Mouse (Mus musculus) CH12.LX (cell line): Measurements from ENCODE around the gene Bbs1. TPM values are rescaled to one million over a fixed set of nuclear protein-coding genes. Genes with fewer than 3 reads are reported as not detected.

Experiments used
- DNase-seq: peaks from one replicate; pipeline ENCODE4 v3.0.0-alpha.2; 2013; ENCODE audit errors: extremely low read depth
- H3K27ac ChIP-seq: 2 replicates; pipeline ENCODE4 v1.5.1; 2012; ENCODE audit warnings: low read depth, mild to moderate bottlenecking, control low read depth, moderate library complexity; ENCODE audit not compliant: insufficient read depth
- H3K27me3 ChIP-seq: replicated peaks from 2 replicates; pipeline ENCODE3; 2012; ENCODE audit warnings: inconsistent platforms
- H3K36me3 ChIP-seq, 2 experiments: replicated peaks in 1 of 2; 2 replicates each; pipeline versions ENCODE3 to v1.6.1; 2012; ENCODE audit warnings: inconsistent platforms in 1 of 2, low read length in 1 of 2, mild to moderate bottlenecking in 1 of 2, mixed read lengths in 1 of 2, moderate library complexity in 1 of 2; ENCODE audit not compliant: control insufficient read depth in 1 of 2, insufficient read depth in 1 of 2
- H3K4me1 ChIP-seq, 2 experiments: 2 replicates each; pipeline ENCODE4 v1.6.1; 2012; ENCODE audit warnings: inconsistent platforms in 1 of 2, moderate library complexity in 1 of 2; ENCODE audit not compliant: insufficient read depth in 2 of 2, control insufficient read depth in 1 of 2
- H3K4me2 ChIP-seq: 2 replicates; pipeline ENCODE4 v1.6.1; 2012; ENCODE audit warnings: low read depth, mild to moderate bottlenecking, control low read depth; ENCODE audit not compliant: poor library complexity, insufficient read depth, severe bottlenecking
- H3K4me3 ChIP-seq, 3 experiments: fragments of 150-350 bp in 1 of 3; sonication (generic) in 1 of 3; replicated peaks in 1 of 3; 2 replicates each; pipeline versions ENCODE3 to v1.5.1; 2011 to 2012; ENCODE audit warnings: low read depth in 2 of 3, low read length in 2 of 3, mild to moderate bottlenecking in 2 of 3, moderate library complexity in 2 of 3, control low read depth in 1 of 3, improper control_type of control experiment in 1 of 3, inconsistent platforms in 1 of 3, mixed read lengths in 1 of 3; ENCODE audit not compliant: poor library complexity in 1 of 3
- H3K79me2 ChIP-seq: replicated peaks from 2 replicates; pipeline ENCODE4 v1.6.1; 2012; ENCODE audit warnings: mild to moderate bottlenecking, moderate library complexity; ENCODE audit not compliant: control insufficient read depth, poor library complexity, insufficient read depth, severe bottlenecking; ENCODE audit errors: extremely low read depth
- H3K9ac ChIP-seq: 2 replicates; pipeline ENCODE4 v1.6.1; 2012; ENCODE audit warnings: low read depth, mild to moderate bottlenecking, control low read depth, moderate library complexity; ENCODE audit not compliant: insufficient read depth
- H3K9me3 ChIP-seq: replicated peaks from 2 replicates; pipeline ENCODE3; 2012; ENCODE audit warnings: low read length, inconsistent platforms, mixed read lengths
- CTCF ChIP-seq, 2 experiments: IDR thresholded peaks in 1 of 2; conservative IDR thresholded peaks in 1 of 2; 2 replicates each; pipeline ENCODE4 v1.5.1; 2011 to 2012; ENCODE audit warnings: low read depth in 2 of 2, low read length in 2 of 2, improper control_type of control experiment in 1 of 2, inconsistent platforms in 1 of 2, mild to moderate bottlenecking in 1 of 2, moderate library complexity in 1 of 2
- EP300 ChIP-seq: IDR thresholded peaks from 2 replicates; pipeline ENCODE4 v1.6.1; 2011; ENCODE audit warnings: low read length, improper control_type of control experiment
- GABPA ChIP-seq: IDR thresholded peaks from 2 replicates; pipeline ENCODE4 v1.6.1; 2012; ENCODE audit warnings: low read depth, low read length, improper control_type of control experiment, inconsistent platforms; ENCODE audit not compliant: insufficient replicate concordance
- IRF4 ChIP-seq: IDR thresholded peaks from 2 replicates; pipeline ENCODE4 v1.6.1; 2014; ENCODE audit warnings: low read depth, mild to moderate bottlenecking, inconsistent platforms, low read length, improper control_type of control experiment
- MAX ChIP-seq: IDR thresholded peaks from 2 replicates; pipeline ENCODE4 v1.6.1; 2011; ENCODE audit warnings: low read length, improper control_type of control experiment
- MEF2A ChIP-seq: IDR thresholded peaks from 2 replicates; pipeline ENCODE4 v1.6.1; 2014; ENCODE audit warnings: low read depth, mild to moderate bottlenecking, inconsistent platforms, low read length, improper control_type of control experiment, borderline replicate concordance
- NRF1 ChIP-seq: IDR thresholded peaks from 2 replicates; pipeline ENCODE4 v1.6.1; 2014; ENCODE audit warnings: low read depth, mild to moderate bottlenecking, inconsistent platforms, low read length, improper control_type of control experiment, moderate library complexity
- POLR2A ChIP-seq: IDR thresholded peaks from 2 replicates; pipeline ENCODE4 v1.6.1; 2011; ENCODE audit warnings: low read depth, mild to moderate bottlenecking, improper control_type of control experiment, low read length
- RCOR1 ChIP-seq: conservative IDR thresholded peaks from 2 replicates; pipeline ENCODE4 v1.6.1; 2012; ENCODE audit warnings: low read depth, mild to moderate bottlenecking, inconsistent platforms, low read length, improper control_type of control experiment
- SIN3A ChIP-seq: IDR thresholded peaks from 2 replicates; pipeline ENCODE4 v1.6.1; 2012; ENCODE audit warnings: low read length, improper control_type of control experiment, inconsistent platforms
- TBP ChIP-seq: conservative IDR thresholded peaks from 2 replicates; pipeline ENCODE4 v1.6.1; 2011; ENCODE audit warnings: low read depth, low read length, improper control_type of control experiment
- TCF12 ChIP-seq: IDR thresholded peaks from 2 replicates; pipeline ENCODE4 v1.6.1; 2014; ENCODE audit warnings: low read depth, mild to moderate bottlenecking, inconsistent platforms, low read length, improper control_type of control experiment
- UBTF ChIP-seq: IDR thresholded peaks from 2 replicates; pipeline ENCODE4 v1.6.1; 2012; ENCODE audit warnings: low read depth, mild to moderate bottlenecking, inconsistent platforms, low read length, improper control_type of control experiment, moderate library complexity
- USF1 ChIP-seq: IDR thresholded peaks from 2 replicates; pipeline ENCODE4 v1.6.1; 2014; ENCODE audit warnings: low read depth, mild to moderate bottlenecking, inconsistent platforms, low read length, improper control_type of control experiment
- ZNF384 ChIP-seq: IDR thresholded peaks from 2 replicates; pipeline ENCODE4 v1.6.1; 2012; ENCODE audit warnings: low read depth, low read length, improper control_type of control experiment, inconsistent platforms
- dilution Hi-C: fragments of 300-500 bp; cut with MboI; formaldehyde crosslinking; loops from 2 replicates; pipeline ENCODE4 v1.14.3; 2020; ENCODE audit warnings: low sequenced_read_pairs; ENCODE audit not compliant: extremely low pct_unique_long_range_greater_than_20kb, extremely low pct_ligation_motif_present
- in situ Hi-C: fragments of 300-500 bp; cut with MboI; formaldehyde crosslinking; loops from 3 replicates; pipeline ENCODE4 v1.14.3; 2019; ENCODE audit warnings: low sequenced_read_pairs, low pct_ligation_motif_present, low pct_unique_long_range_greater_than_20kb, mixed read lengths
- polyA plus RNA-seq: library from polyadenylated mRNA; unstranded; fragments of >175 nt; gene quantifications from 2 replicates; pipeline ENCODE4 v1.2.1, GENCODE M21; 2012; ENCODE audit warnings: low read depth; ENCODE audit not compliant: insufficient read length
- total RNA-seq, 2 experiments: library from RNA; depleted of rRNA; stranded (reverse); fragments of 300-350 nt in 1 of 2; fragments of >200 nt in 1 of 2; gene quantifications; 2 replicates each; pipeline ENCODE4 v1.2.3; 2012 to 2014

The Bbs1 gene
- total and polyA plus RNA-seq, 3 experiments: 2.7 to 3.1 (median 2.8) TPM

DNA sequence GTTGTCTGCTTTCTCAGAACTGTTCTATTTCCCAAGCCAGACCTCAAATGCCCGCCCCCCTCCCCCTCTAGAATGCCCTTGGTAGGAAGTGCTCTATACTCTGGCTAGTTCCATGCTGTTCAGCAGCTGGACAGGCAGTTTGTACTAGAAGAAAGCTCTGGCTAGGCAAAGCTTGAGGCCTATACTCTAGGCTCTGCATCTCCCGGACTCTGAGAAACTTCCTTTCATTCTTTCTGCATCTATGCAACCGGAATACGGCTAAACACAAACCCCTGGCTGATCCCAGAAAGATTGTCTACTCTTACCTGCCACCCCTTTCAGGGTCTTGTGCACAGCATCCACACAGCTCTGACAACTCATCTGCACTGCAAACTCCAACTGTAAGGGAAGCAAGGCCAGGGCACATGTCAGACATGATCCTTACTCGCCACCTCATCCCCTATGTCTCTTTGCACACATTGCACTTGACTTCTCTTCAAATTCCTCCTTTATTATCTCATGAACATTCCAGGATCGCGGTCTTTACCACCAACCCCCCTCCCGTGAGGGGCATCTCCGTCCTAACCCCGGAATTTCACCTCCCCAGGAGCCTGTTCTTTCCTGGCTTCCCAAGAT, 67.8 kb downstream of the Bbs1 start:
- TF ChIP-seq ZNF384 (no peak), NRF1 (no peak), SIN3A (no peak)
- in situ Hi-C loops: no loop called here
- H3K27ac ChIP-seq: no peak overlapping the region

GRCm38 (mm10) chr19:4837049-4837448, 69.4 kb downstream of the Bbs1 start:
- H3K4me3 ChIP-seq: no peak overlapping the region
- in situ Hi-C loops: no loop called here
- dilution Hi-C loops: no loop called here
- H3K79me2 ChIP-seq: no peaks in the 10 kb centered on the region
- no peaks in the 10 kb centered on the region for H3K9me3 ChIP-seq
- peaks cover 6 to 25% of the 10 kb centered on the region in 2 experiments; a peak in 3 of 4 replicates for H3K4me1 ChIP-seq
- DNase-seq: no peak
- no peak overlapping the region for H3K4me2 ChIP-seq
- no peak for TF ChIP-seq CTCF (conservative IDR thresholded peaks at IDR 0.05 in 1 of 2, IDR thresholded peaks at IDR 0.05 in 1 of 2; ENCODE audit: low read depth in 2 of 2, low read length in 2 of 2)
- TF ChIP-seq MAX: no peak
- no peak for TF ChIP-seq GABPA
- no peak for TF ChIP-seq TBP
- no peak for TF ChIP-seq ZNF384
- TF ChIP-seq EP300: no peak
- TF ChIP-seq MEF2A: no peak
- TF ChIP-seq POLR2A: no peak
- no peak for TF ChIP-seq IRF4
- TF ChIP-seq RCOR1: no peak
- TF ChIP-seq UBTF: no peak
- no peak for TF ChIP-seq TCF12
- TF ChIP-seq USF1: no peak
- H3K9ac ChIP-seq: no peak overlapping the region
- peaks cover 14 to 40% of the 10 kb centered on the region in 2 experiments for H3K36me3 ChIP-seq
- no peak overlapping the region for H3K27ac ChIP-seq
- H3K27me3 ChIP-seq: peaks cover 26% of the 10 kb centered on the region

More for the DNA sequence above, 67.8 kb downstream of the Bbs1 start:
- Histone ChIP-seq H3K4me3 (peak overlapping the region; percentile 76 to 81 (median 76)), H3K27me3 (peaks cover 38% of the 10 kb centered on the region), H3K36me3 (peaks cover 5 to 26% of the 10 kb centered on the region in 2 experiments), H3K9ac (peak overlapping the region; percentile 83), H3K4me2 (peak overlapping the region; percentile 78), H3K79me2 (no peaks in the 10 kb centered on the region), H3K4me1 (peaks cover 6 to 19% of the 10 kb centered on the region in 2 experiments; a peak in 3 of 4 replicates), H3K9me3 (no peaks in the 10 kb centered on the region)
- peak; percentile 13 for DNase-seq
- dilution Hi-C loops: no loop called here

Other genes starting within 250 kb of the Bbs1 start
Only the 20 nearest of the 26 such genes appear.
- gene Rbm4b, start 150.1 kb downstream of the Bbs1 start, total RNA-seq (2012; rRNA removed): 7.0 and 8.4 TPM in 2 replicates
- gene Rbm4b, start 150.1 kb downstream of the Bbs1 start, total RNA-seq (2014; rRNA removed): 11.1 and 11.4 TPM in 2 replicates
- 10.6 and 13.8 TPM in 2 replicates for gene Rbm4b, start 150.1 kb downstream of the Bbs1 start, polyA plus RNA-seq
- 73.2 and 77.0 TPM in 2 replicates for gene Rbm4, start 112.7 kb downstream of the Bbs1 start, total RNA-seq (2012; rRNA removed)
- gene Rbm4, start 112.7 kb downstream of the Bbs1 start, total RNA-seq (2014; rRNA removed): 63.0 and 68.3 TPM in 2 replicates
- gene Rbm4, start 112.7 kb downstream of the Bbs1 start, polyA plus RNA-seq: 47.3 and 55.7 TPM in 2 replicates
- 15.2 and 17.0 TPM in 2 replicates for gene Gm21992, start 95.0 kb downstream of the Bbs1 start, total RNA-seq (2012; rRNA removed)
- gene Gm21992, start 95.0 kb downstream of the Bbs1 start, total RNA-seq (2014; rRNA removed): 3.9 and 5.5 TPM in 2 replicates
- 37.5 and 44.3 TPM in 2 replicates for gene Gm21992, start 95.0 kb downstream of the Bbs1 start, polyA plus RNA-seq
- gene Rbm14, start 95.0 kb downstream of the Bbs1 start, total RNA-seq (2012; rRNA removed): 39.0 and 47.1 TPM in 2 replicates
- gene Rbm14, start 95.0 kb downstream of the Bbs1 start, total RNA-seq (2014; rRNA removed): 18.2 and 19.1 TPM in 2 replicates
- 51.8 and 59.1 TPM in 2 replicates for gene Rbm14, start 95.0 kb downstream of the Bbs1 start, polyA plus RNA-seq
- gene Ccs, start 67.3 kb downstream of the Bbs1 start, total RNA-seq (2012; rRNA removed): 42.1 and 42.6 TPM in 2 replicates
- 25.6 and 30.7 TPM in 2 replicates for gene Ccs, start 67.3 kb downstream of the Bbs1 start, total RNA-seq (2014; rRNA removed)
- gene Ccs, start 67.3 kb downstream of the Bbs1 start, polyA plus RNA-seq: 32.0 and 39.1 TPM in 2 replicates
- not detected in 2 replicates for gene Ccdc87, start 67.3 kb downstream of the Bbs1 start, total RNA-seq (2012; rRNA removed)
- not detected in 2 replicates for gene Ccdc87, start 67.3 kb downstream of the Bbs1 start, total RNA-seq (2014; rRNA removed)
- not detected in 2 replicates for gene Ccdc87, start 67.3 kb downstream of the Bbs1 start, polyA plus RNA-seq
- gene Ctsf, start 51.5 kb downstream of the Bbs1 start, total RNA-seq (2012; rRNA removed): not detected in 2 replicates
- not detected in 2 replicates for gene Ctsf, start 51.5 kb downstream of the Bbs1 start, total RNA-seq (2014; rRNA removed)
- not detected in 2 replicates for gene Ctsf, start 51.5 kb downstream of the Bbs1 start, polyA plus RNA-seq
- gene Actn3, start 28.7 kb downstream of the Bbs1 start, total RNA-seq (2012; rRNA removed): 0.34 and 0.67 TPM in 2 replicates
- gene Actn3, start 28.7 kb downstream of the Bbs1 start, total RNA-seq (2014; rRNA removed): 0.32 TPM in 1 of 2 replicates, not detected in the other
- 0.37 and 0.41 TPM in 2 replicates for gene Actn3, start 28.7 kb downstream of the Bbs1 start, polyA plus RNA-seq
- 8.0 and 8.4 TPM in 2 replicates for gene Zdhhc24, start 28.0 kb downstream of the Bbs1 start, total RNA-seq (2012; rRNA removed)
- 4.5 and 5.0 TPM in 2 replicates for gene Zdhhc24, start 28.0 kb downstream of the Bbs1 start, total RNA-seq (2014; rRNA removed)
- gene Zdhhc24, start 28.0 kb downstream of the Bbs1 start, polyA plus RNA-seq: 4.7 and 5.0 TPM in 2 replicates
- 89.7 and 109 TPM in 2 replicates for gene Dpp3, start 21.7 kb upstream of the Bbs1 start, total RNA-seq (2012; rRNA removed)
- 74.0 and 79.6 TPM in 2 replicates for gene Dpp3, start 21.7 kb upstream of the Bbs1 start, total RNA-seq (2014; rRNA removed)
- 97.3 and 100.0 TPM in 2 replicates for gene Dpp3, start 21.7 kb upstream of the Bbs1 start, polyA plus RNA-seq
- 0.42 TPM in 1 of 2 replicates, not detected in the other for gene Peli3, start 36.5 kb upstream of the Bbs1 start, total RNA-seq (2012; rRNA removed)
- gene Peli3, start 36.5 kb upstream of the Bbs1 start, total RNA-seq (2014; rRNA removed): 0.07 TPM in 1 of 2 replicates, not detected in the other
- gene Peli3, start 36.5 kb upstream of the Bbs1 start, polyA plus RNA-seq: not detected in 2 replicates
- gene Mrpl11, start 55.5 kb upstream of the Bbs1 start, total RNA-seq (2012; rRNA removed): 74.0 and 100 TPM in 2 replicates
- gene Mrpl11, start 55.5 kb upstream of the Bbs1 start, total RNA-seq (2014; rRNA removed): 160 and 171 TPM in 2 replicates
- 101 and 102 TPM in 2 replicates for gene Mrpl11, start 55.5 kb upstream of the Bbs1 start, polyA plus RNA-seq
- not detected in 2 replicates for gene Npas4, start 83.7 kb upstream of the Bbs1 start, total RNA-seq (2012; rRNA removed)
- not detected in 2 replicates for gene Npas4, start 83.7 kb upstream of the Bbs1 start, total RNA-seq (2014; rRNA removed)
- gene Npas4, start 83.7 kb upstream of the Bbs1 start, polyA plus RNA-seq: not detected in 2 replicates
- gene Slc29a2, start 117.2 kb upstream of the Bbs1 start, total RNA-seq (2012; rRNA removed): 4.2 and 6.7 TPM in 2 replicates
- 0.96 and 2.1 TPM in 2 replicates for gene Slc29a2, start 117.2 kb upstream of the Bbs1 start, total RNA-seq (2014; rRNA removed)
- 5.6 and 6.6 TPM in 2 replicates for gene Slc29a2, start 117.2 kb upstream of the Bbs1 start, polyA plus RNA-seq
- 9.8 and 12.1 TPM in 2 replicates for gene B4gat1, start 132.2 kb upstream of the Bbs1 start, total RNA-seq (2012; rRNA removed)
- gene B4gat1, start 132.2 kb upstream of the Bbs1 start, total RNA-seq (2014; rRNA removed): 6.9 and 7.7 TPM in 2 replicates
- gene B4gat1, start 132.2 kb upstream of the Bbs1 start, polyA plus RNA-seq: 5.2 and 5.6 TPM in 2 replicates
- gene AC124502.3, start 132.3 kb upstream of the Bbs1 start, total RNA-seq (2012; rRNA removed): 1.3 and 2.1 TPM in 2 replicates
- gene AC124502.3, start 132.3 kb upstream of the Bbs1 start, total RNA-seq (2014; rRNA removed): 0.15 and 0.22 TPM in 2 replicates
- gene AC124502.3, start 132.3 kb upstream of the Bbs1 start, polyA plus RNA-seq: 0.29 TPM in 1 of 2 replicates, not detected in the other
- gene Brms1, start 134.7 kb upstream of the Bbs1 start, total RNA-seq (2012; rRNA removed): 22.8 and 24.6 TPM in 2 replicates
- gene Brms1, start 134.7 kb upstream of the Bbs1 start, total RNA-seq (2014; rRNA removed): 30.0 and 36.3 TPM in 2 replicates
- gene Brms1, start 134.7 kb upstream of the Bbs1 start, polyA plus RNA-seq: 50.9 and 63.7 TPM in 2 replicates
- gene Rin1, start 143.9 kb upstream of the Bbs1 start, total RNA-seq (2012; rRNA removed): 0.47 and 0.92 TPM in 2 replicates
- 0.13 and 0.30 TPM in 2 replicates for gene Rin1, start 143.9 kb upstream of the Bbs1 start, total RNA-seq (2014; rRNA removed)
- 0.74 and 0.89 TPM in 2 replicates for gene Rin1, start 143.9 kb upstream of the Bbs1 start, polyA plus RNA-seq
- not detected in 2 replicates for gene Cd248, start 161.4 kb upstream of the Bbs1 start, total RNA-seq (2012; rRNA removed)
- not detected in 2 replicates for gene Cd248, start 161.4 kb upstream of the Bbs1 start, total RNA-seq (2014; rRNA removed)
- gene Cd248, start 161.4 kb upstream of the Bbs1 start, polyA plus RNA-seq: not detected in 2 replicates
- gene Tmem151a, start 178.9 kb upstream of the Bbs1 start, total RNA-seq (2012; rRNA removed): not detected in 2 replicates
- gene Tmem151a, start 178.9 kb upstream of the Bbs1 start, total RNA-seq (2014; rRNA removed): not detected in 2 replicates
- gene Tmem151a, start 178.9 kb upstream of the Bbs1 start, polyA plus RNA-seq: not detected in 2 replicates